Mouse (Mus musculus) layer of hippocampus, adult 9-11 months (tissue): ENCODE measurements around the gene Tshz2.

Experiments used
- DNase-seq: peaks from one replicate; pipeline ENCODE4 v3.0.0; 2022

The Tshz2 gene

DNA sequence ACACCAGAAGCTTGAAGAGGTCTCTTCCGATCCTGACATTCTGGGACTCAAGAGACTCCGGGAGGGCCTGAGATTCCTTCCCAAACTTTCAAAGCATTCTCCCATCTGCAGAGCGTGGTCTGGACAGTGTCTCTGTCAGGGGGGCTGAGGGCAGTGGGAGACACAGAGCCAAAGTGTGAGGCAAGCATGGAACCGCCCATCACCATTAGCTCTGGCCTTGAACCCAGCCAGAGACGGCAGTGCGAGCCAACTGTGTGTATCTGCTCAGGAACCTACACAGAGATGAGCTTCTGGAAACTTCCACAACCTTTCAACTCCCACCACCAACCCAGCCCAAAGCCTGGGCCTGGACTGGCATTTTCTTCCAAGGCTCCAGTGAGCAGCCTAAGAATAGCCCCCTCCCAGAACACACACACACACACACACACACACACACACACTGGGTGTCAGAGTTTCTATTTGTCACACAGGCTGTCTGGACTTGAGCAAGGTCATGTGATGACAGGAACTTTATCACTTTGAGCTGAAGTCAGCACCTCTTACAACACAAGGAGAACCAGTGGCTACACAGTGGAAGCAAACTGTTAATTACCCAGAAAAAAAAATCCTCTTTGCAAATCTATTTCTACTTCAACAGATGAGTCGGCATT is 67.2 kb downstream of the Tshz2 start:
- no peak for DNase-seq

DNA sequence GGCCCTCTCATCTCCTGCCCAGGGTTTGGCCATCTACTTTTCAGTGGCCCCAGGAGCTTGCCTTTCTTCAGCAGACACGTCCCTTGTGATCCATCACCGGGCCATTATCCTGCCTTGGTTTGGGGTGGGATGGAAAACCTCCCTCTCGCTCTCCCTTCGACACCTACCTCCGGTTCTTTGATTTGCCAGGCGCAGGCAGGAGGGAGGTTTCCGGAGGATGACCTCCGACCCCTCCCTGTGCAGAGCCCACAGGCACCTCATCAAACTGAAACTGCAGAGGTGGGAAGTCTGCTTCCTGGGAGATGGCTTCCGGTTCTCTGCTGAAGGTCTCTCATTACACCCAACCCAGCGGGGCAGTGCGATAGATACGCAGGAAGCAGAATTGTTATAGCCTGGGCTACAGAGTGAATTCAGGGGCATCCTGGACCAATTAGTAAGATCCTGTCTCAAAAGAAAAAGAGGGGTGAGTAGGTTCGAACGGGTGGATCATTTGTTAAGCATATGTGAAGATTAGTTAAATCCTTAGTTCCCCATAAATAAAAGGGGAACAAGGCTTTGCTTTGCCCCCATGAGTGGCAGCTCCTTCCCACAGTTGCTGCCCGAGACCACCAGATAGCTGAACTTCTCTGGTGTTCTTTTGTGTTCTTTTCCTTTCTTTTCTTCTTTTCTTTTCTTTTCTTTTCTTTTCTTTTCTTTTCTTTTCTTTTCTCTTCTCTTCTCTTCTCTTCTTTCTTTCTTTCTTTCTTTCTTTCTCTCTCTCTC is 70.1 kb downstream of the Tshz2 start:
- DNase-seq = no peak

DNA sequence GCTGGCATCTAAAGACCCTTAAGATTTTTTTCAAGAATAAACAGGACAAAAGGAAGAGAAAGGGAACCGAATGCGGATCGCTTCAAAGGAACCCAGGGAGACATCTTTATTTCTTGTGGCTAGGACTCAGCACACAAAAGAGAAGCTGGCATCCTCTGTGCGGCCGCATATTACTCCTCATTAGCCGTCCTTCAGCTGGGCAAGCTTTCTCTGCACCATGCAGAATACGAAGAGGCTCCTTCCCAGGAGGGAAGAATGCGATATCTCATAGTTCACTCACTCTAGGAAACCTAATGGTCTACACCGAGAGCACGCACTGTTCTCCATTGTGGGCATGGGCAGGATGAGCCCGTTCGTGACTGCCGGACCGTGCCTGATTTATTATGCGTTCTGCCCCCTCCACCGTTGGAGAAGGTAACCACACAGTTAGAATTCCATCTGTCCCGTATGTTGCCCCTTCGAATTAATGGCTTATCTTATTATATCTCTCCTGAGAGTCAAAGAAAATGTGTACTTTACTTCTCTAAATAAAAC is 89.0 kb downstream of the Tshz2 start:
- no peak for DNase-seq

DNA sequence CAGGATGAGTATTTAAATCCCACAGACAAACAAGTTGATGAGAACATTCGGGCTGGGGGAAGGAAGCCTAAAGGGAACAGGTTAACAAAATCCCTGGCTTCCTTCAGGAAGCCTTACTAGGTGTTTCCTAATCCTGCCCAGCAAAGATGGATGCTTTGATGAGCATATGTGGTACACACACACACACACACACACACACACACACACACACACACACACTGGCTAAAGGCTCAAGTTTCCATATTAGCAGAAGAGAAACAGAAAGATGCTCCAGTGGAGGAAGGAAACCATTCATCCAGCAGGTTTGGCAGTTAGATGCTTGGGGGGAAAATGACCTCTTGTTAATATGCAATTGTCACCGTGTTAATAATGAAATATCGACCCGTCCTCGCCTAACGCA is 89.5 kb downstream of the Tshz2 start:
- no peak for DNase-seq

DNA sequence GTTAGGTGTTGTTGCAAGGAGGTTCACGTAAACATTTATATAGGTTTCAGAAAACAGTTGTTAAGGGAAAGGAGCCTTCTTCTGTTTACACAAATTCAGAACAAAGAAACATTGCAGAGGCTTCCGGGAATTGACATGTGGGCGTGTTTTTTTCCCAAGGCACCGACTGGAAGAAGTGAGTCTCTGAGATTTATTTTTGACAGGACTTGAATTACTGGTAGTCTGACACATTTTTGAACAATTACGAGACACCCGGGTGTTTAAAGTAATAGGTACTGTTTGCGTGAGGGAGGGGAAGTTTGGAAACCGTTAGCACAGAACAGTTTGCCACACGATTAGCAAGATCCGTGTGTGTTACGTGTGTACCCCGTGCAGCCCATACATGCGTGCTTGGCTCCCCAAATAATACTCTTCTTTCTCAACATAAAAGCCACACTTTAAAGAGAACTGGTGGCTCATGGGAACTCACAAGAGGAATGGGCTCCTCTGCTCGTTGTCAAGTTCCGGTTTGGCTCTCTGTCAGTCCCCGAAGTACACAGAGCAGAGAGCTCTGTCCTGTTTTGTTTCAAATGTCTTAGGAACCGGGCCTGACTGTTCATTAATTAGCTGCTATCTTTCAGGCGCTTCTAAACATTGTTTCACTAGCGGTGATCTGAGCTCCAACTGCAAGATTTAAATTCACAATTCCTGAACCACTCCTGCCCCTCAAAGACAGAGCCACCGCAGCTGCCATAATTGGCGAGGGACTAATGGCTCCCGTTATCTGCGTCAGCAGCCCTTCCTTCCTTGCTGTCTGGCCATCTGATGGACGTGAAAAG is 91.0 kb downstream of the Tshz2 start:
- DNase-seq = no peak

DNA sequence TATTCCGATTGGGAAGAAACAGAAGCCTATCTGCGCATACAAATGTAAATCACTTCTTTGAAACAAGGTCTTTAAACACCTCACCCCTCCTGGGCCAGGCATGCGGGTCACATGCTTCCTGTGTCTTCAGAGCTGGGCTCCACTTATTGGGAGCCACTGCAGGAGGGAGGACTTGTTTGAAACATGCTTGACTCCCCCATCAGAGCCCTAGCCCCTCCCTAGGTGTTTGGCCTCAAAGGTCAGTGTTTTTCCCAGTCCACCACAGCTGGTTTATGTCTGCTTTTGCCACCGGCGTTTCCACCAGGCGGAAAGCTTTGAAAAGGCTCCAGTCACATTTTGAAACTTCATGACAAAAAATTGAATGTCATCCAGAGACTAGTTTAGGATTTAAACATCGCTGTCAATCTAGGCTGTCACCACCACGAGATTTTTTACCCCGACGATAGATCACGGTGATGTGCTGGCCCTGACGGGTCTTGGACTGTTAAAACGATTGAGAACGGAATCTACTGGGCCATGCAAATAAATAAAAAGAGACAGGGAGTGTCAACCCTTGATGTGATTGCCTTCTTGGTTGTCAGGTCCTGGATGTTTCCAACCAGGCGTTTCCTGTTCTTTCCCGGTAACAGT is 96.0 kb downstream of the Tshz2 start:
- no peak for DNase-seq

DNA sequence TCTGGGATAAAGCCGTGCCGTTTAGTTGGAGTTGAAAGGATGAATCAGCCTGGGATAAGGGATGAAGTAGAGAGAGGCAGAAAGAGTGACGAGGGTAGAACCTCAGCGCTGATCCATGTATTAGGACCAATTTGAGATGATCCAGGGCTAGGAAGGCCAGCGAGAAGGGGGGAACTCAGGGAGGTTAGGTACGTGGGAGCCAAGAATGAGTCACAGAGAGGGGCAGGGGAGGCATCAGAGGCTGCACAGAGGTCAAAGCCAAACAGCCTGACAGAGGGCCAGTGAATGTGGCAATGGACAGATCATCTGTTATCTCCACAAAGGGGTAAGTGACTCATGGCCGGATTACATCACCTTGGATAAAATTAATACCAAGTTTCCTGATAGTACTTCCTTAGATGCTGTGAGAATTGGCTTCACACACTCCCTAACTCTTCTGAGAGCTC is 97.8 kb downstream of the Tshz2 start:
- DNase-seq = no peak

DNA sequence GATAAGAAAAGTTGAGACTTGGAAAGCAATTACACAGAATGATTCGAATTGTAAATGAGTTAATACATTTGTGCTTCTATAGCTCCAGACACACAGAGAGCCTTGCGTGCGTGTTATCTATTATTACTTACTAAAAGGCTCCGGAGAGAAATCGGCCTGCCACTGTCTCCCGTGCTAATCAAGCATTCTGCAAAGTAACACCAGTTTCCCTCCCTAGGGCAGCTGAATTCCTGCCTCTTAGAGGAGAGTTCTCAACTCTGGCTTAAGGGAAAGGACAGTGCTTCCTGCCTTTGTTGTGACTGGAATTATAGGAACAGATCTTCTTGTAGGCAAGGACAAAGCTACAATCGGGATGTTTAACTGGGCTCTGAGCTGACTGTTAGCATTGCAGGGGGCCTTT is 101.2 kb downstream of the Tshz2 start:
- DNase-seq = no peak

DNA sequence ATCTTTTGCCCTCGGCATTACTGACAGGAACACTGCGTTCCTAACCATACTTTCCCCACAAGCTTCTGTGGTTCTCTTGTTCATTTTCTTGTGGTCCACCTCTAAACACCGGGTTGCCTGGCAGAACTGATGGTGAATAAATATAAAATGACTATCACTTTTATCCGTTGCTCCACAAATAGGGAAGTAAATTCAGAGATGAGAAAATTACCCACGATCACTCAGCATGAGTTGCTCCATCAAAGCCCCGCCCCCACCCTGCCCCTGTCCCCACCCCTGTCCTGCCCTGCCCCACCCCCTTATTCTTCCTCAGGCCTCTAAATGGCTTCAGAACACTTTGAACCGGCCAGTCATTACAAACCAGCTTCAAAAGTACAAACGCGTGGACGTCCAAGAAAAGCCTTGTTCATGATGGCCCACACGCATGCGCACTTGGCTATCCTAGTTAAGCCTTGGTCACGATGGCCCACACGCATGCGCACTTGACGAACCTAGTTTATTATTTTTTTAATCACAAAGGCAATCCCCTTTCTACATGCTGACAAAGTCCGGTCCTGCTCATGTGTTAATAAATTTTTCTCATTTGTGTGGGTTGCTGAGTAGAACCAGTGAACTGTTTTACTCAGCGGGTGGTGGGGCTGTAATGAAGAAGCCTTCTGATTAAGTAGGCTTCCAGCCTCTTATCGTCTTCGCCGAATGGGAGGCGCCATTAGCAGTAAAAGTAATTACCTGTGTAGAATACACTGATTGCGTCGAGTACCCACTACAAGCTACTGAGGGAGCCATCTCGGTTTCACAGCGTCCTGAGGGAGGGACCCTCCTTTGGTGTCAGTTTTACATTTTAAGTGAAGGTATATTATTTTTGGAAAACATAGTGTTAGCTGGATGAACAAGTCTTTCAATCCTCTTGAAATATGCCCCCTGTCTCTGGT is 102.9 kb downstream of the Tshz2 start:
- no peak for DNase-seq

DNA sequence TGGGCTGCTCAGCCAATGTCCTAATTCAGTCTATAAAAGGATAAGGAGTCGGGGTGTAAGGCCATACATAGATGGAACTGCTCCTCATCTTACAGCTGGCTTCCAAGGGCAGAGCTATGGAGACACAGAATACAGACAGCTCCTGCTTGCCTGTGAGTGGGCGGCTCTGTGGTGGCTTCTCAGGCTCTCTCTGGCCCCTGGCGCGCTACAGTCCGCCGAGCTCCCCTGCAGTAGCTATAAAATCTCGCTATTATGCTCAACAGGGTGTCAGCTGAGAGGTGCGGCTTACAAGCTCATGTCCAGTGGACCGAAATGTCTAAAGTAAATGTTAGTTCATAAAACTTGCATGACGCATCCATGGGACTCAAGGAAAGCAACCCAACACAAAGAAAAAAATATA is 108.2 kb downstream of the Tshz2 start:
- no peak for DNase-seq

DNA sequence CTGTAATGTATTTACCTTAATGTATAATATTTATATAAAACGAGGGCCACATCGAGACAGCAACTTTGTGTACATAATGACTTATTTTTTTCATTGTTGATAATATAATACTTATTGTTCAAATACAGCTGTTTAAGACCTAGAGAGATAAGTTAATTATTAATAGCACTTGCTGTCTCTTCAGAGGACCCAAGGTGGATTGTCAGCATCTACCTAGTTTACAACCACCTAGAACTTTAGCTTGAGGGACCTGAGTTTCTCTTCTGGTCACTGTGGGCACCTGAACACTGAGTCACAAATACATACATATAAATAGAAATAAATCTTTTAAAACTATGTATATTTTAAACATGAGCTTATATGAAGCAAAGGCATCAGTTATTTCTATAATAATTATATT is 110.0 kb downstream of the Tshz2 start:
- no peak for DNase-seq

DNA sequence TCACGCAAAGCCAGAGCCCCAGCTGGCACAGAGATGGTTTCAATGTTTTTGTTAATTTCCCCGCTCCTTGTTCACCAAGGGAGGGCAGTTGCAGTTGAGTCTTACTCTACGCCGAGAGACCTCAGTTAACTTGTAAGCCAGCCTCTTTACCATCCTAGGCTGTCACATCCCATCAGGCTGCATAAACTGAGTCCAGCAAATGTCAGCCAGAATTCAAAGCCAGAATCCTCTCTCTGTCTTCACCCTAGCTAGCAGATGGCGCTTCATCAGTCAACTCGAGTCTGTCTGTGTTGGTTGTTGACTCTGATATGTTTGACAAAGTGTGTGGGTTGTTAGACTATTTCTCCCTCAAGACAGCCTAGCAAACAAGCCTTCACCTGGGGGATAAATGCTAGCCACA is 110.5 kb downstream of the Tshz2 start:
- DNase-seq = peak; percentile 20

DNA sequence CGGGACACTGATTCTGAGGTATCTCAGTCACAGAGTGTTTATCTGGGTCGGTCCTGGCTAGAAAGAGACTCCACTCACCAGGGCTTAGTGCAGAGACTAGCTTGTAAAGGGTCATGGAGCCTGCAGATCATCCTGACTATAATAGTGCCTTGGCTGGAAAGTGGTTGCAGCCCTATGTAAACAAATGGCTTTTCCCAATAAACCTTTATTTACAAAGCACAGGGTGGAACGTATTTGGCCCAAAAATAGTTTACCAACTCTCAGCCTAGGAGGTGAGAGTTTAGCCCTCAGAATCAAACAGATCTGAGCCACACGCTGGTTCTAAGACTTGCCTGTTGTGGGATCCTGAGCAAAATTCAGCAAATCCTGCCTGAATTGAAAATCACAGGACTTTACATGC is 111.1 kb downstream of the Tshz2 start:
- no peak for DNase-seq

DNA sequence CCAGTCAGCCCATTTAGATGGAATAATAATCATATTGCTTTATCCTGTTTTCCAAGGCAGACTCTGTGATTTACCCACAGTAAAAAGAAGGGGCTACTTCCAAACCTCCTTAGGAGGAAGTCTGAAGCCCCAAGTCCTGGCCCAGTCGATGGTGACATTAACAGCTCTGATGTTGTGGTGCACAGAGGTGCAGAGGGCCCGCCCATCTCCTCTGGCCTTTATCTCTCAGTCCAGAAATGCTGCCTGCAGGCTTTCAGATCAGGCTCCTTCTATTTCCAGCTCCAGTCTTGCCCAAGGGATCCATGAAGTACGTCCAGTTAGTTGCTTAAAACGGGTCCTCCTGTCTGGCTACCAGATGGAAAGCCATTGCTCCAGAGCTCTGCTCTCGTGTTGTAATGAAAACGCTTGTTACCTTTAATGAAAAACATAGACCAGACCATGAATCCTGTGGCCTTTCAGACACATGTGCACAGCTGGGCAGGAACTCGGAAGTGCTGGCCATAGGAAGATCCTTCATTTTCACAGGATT is 114.4 kb downstream of the Tshz2 start:
- no peak for DNase-seq

DNA sequence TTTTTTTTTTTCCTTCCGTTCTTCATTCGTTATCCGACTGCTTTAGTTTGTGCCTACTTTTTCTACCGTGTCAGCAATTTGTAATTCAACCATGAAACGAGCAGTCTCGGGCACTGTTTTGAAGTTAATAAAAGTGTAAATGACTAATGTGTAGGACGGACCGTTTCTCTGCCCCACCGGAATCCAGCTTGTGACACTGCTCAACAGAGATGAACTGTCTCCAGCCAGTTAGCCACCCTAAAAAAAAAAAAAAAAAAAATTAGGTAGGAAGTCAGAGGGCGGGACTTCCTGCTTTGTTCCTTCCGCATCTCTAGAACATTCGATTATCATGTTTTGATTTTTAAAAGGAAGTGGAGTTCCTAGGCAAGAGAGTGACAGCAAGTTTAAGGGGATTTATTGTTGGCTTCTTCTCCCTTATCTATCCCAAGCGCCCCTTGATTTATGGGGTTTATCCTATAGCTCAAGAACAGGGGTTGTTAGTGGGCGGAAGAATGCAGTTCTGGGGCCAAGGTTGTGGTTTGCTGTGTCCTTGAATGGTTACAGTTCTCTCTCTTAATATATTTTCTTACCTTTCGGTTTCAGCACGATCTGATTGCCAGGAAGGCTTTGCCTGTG is 116.6 kb downstream of the Tshz2 start:
- no peak for DNase-seq

DNA sequence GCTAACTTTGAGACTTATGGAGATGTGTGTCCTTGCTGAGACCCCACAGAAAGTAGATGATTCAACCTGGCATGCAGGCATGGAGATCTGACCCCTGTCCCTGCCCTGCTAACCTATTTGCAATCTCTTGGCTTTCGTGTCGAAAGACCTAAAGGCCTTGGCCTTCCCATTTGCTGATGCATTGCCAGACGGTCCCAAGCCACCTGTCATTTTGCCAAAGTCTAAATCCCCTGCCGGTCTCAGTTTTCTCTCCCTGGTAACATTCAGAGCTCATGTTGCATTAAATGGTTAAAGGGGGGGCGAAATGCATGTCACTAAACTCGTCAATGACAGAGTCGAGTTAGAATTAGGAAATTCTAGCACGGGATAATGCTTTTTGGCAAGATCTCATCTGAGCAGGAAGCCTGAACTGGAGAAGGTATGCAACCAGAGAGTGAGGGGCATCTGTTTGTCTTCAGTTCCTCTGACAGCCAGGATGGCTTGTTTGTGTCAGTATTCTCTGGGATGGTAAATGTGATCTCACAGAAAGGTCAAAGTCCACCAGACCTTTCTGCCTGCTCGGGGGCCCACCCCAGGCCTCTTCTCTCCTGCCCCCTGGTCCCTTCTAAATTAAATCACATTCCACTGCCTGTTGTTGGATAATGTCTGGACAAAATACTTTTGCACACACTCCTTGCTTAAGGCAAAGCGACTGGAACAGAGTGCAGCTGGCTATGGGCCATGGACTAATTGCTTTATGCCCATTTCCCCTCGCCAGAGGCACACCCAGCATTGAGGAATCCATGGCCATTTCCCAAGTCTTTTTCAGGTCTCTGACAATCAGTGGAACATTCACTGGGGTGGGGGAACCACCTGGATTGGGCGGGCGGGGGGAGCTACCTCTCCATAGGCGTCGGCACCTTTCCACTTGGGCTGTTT is 118.0 kb downstream of the Tshz2 start:
- DNase-seq = no peak

DNA sequence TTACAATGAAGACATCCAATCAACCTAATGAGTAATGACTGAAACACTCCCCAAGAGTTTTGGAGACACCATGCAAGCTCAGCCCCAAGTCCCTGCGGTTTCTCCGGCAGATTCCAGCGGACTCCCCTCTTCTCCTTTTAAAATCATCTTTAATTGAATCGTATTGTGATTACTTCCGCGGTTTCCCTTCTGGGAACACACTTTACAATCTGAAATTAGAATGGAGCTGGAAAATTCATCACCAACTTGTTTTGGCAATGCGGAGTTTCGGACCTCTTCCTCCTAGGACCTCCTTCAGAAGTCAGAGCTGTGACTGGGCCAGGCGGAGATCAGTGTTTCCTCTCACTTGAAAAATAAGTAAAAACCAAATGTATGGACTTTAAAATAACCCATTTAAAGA is 119.3 kb downstream of the Tshz2 start:
- DNase-seq = no peak

DNA sequence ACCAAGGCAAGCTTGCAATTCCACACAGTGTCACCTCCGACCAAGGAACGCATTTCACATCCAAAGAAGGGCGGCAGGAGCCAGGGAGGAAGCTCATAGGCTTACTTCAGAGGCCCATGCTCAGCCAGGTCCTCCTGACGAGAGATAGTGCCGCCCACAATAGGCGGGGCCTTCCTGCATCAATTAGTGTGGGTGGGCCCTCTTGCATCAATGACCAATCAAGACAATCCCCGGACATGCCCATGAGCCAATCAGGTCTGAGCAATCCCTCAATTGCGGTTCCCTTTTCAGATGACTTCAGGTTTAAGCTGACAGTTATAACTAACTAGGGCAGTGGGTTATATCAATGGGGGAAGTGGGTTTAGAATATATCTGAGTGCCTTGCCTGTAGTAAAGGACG is 120.6 kb downstream of the Tshz2 start:
- DNase-seq = no peak

DNA sequence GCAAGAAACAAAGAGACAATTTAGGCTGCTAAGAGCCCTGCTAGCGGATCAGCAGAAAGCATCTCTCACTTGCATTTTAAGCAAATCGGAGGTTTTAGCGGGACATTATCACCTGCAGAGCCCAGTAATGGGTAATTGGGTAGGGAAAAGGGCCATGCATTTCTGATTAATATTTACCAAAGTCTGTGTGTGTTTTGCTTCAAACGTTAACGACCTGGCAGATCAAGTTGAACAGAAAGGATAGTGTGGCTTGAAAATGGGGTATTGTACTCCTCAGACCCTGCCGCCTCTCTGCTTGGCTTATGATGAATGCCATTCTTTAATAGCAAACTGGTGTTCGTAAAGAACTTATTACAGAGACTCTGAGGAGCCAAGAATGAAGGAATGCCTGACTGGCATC is 122.3 kb downstream of the Tshz2 start:
- no peak for DNase-seq

DNA sequence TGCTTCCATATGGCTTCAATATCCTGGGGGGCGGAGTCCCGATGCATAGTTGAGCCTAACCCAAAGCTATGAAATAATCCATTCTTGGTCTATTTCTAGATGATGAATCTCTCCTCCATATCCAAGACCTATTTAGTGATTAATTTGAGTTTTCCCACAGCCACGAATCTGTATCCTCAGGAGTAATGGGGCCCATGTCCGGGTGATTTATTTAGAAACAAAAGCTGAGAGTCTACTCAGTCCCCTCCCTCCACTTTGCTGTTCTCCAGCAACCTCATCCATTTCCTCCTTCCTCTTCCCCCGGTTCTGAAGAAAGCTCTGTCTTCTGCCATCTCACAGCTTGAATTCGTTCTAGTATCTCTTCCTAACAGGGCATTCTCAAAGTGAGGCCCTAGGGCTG is 125.3 kb downstream of the Tshz2 start:
- peak; percentile 15 for DNase-seq
